Mouse (Mus musculus): Measurements from ENCODE around the gene Muc13. TPM values are rescaled to one million over a fixed set of nuclear protein-coding genes. Genes with fewer than 3 reads are reported as not detected.

Muc13 gene
- polyA plus RNA-seq, 1 experiment from 2014 or later, result 0.10 TPM

DNA sequence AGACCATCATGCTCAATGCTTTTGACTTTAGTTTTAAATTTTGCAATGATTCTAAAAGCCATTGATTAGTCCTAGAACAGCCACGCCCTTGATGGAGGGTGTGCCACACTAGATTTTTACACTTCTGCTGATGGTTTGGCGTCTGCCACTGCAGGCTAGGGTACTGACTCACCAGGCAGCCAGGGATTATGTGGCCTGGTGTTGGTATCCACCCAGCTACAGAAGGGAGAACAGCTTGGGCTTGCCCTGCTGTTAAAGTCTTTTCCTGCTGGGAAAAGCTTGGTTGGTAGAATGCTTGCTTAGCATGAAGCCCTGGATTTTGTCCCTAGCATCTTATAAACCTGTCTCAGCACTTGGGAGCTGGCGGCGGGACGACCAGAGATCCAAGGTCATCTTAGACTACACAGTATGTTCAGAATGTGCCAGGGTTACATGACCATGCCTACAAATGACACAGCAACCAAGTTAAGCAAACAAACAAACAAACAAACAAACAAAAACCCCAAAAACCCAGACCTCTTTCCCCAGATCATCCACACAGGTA lies 69.4 kb downstream of the Muc13 start:
- WGBS, result 81% methylated on average over 5 of the region's 5 CpGs
- Histone ChIP-seq H3K27ac (replicated peaks) (no peak overlapping the region), H3K9me3 (no peaks in the 10 kb centered on the region)

More for the DNA sequence above, 69.4 kb downstream of the Muc13 start:
- no peak overlapping the region for H3K4me3 ChIP-seq
- peaks cover 23% of the 10 kb centered on the region; the same call in 1 of the 2 replicates for H3K36me3 ChIP-seq (replicated peaks)
- H3K4me1 ChIP-seq, result peaks cover 17% of the 10 kb centered on the region
- DNase-seq (ENCODE audit: low spot score), result no peak
- H3K27me3 ChIP-seq (replicated peaks; ENCODE audit: low read depth, poor library complexity, severe bottlenecking), result no peaks in the 10 kb centered on the region

Other genes starting within 250 kb of the Muc13 start
- gene Heg1, start 109.7 kb upstream of the Muc13 start, polyA plus RNA-seq (2016; fragmentation: Nextera tagmentation; extraction: Ambion mirVana), result 11.8 and 15.0 TPM in 2 replicates
- gene Itgb5, start 35.6 kb downstream of the Muc13 start, polyA plus RNA-seq (2016; fragmentation: Nextera tagmentation; extraction: Ambion mirVana), result 62.1 and 64.1 TPM in 2 replicates
- 105 and 106 TPM in 2 replicates for gene Umps, start 173.0 kb downstream of the Muc13 start, polyA plus RNA-seq (2016; fragmentation: Nextera tagmentation; extraction: Ambion mirVana)